Mouse (Mus musculus) c-Kit-negative CD71-positive TER-119-positive erythroid progenitor cells, embryonic 14.5 days (primary cell): ENCODE measurements at regions not wholly inside any gene's neighbourhood (a gene's known extent, or its start where the extent isn't known, plus 50 kb on each side); places are given as distances from the start of the nearest gene placed in this dataset.
A peak's percentile ranks its signal among the peaks of the same experiment; 100 is the strongest.

Experiments
- DNase-seq: peaks from one replicate; pipeline ENCODE4 v3.0.0-alpha.2; 2013; ENCODE audit warnings: low read depth, low spot score

- DNase-seq = no peak
Observed at GRCm38 (mm10) chr2:28349911-28350310, 96.7 kb upstream of the Ppp1r26 start.

DNA sequence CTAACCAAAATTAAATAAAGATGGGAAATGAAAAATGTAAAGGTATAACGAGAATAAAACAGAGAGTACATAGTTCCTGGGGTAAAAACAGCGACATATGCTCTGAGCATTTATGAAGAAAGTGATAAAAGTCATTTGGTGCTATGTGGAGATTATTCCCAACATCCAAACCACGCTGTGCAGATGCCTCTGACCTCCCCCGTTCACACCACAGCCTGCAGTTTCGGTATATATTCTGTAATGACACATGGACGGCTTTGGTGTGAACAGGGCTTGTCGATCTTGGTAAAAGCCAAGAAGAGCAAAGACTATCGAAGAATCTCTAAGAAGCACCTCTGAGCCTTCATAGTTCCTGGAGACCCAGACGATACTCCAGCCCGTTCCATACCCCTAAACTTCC lies 95.2 kb upstream of the Ppp1r26 start:
- no peak for DNase-seq

- DNase-seq = no peak
Observed at GRCm38 (mm10) chr2:28352903-28353302, 93.7 kb upstream of the Ppp1r26 start.

DNA sequence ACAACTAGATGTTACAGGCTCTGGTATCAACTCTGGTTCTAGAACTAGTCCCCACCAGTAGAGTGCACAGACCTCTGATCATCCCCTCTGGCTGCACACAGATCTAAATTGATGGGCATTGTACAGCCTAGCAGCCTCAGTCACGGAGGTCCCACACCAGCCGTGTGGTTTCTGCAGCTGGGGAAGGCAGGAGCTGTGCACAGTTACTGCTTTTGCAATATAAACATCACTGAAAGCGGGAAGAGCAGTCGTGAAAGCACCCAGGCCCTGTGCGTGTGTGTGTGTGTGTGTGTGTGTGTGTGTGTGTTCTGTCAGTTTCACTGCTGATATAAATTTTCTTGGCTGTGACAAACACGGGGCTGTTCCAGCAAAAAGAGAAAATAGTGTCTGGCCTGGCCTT lies 84.4 kb upstream of the Ppp1r26 start:
- DNase-seq = no peak

DNA sequence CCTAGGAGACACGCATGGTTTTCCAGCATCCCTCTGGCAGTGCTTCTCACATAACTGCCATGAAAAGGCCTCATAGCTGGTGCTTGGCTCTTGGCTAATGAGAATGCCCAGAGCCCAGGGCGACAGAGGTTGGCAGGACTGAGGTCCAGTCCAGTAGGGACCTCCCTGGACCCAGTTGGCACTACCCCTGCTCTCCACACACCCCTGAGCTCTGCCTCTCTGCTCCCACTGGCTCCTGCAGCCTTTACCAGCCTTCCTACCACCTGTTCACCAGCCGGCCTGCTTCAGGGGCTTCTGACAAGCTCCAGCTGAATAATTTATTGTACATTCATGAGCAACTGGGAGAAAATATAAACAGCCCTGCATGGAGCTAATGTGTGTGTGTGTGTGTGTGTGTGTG lies 82.0 kb upstream of the Ppp1r26 start:
- DNase-seq = no peak

GRCm38 (mm10) chr2:28365756-28366155 lies 80.8 kb upstream of the Ppp1r26 start:
- no peak for DNase-seq

DNA sequence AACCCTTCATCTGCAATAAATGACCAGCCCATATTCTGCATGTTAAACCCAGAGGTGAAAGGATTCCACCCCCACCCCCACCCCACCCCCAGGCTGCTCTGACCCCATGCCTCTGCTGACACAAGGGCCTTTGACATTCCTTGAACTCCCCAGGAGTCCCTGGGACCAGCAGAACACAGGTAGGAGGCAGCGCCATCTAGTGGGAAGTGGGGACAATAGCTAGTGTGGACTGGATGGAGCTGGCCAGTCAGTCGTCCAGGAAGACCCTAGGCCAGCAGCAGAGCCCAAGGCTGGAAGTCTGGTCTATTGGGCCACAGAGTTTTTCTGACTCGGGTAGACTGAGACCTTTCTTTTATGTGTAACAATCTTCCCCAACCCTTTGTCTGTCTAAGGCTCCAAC lies 71.8 kb upstream of the Ppp1r26 start:
- DNase-seq = peak; percentile 29

- no peak for DNase-seq
Observed at GRCm38 (mm10) chr2:28377948-28378822, 68.4 kb upstream of the Ppp1r26 start.

GRCm38 (mm10) chr2:28382051-28382802 lies 64.4 kb upstream of the Ppp1r26 start:
- no peak for DNase-seq

DNA sequence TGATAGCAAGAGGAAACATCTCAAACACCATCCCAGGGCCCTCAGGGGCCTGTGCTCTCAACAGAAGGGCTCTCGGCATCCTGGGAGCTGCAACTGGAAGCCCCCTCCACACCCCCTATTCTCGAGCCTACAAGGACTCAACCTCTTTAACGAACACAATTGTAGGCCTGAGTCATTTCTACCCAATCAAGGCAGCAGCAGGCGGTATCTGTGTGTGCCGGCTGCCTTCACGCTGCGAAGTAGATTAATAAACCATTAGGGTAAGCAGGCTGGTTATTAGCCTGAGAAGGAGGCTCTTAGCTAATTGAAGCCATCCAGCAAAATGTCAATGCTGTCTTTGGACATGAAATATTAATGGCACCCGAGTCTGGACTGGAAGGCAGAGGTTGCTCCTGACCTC lies 61.7 kb upstream of the Ppp1r26 start:
- DNase-seq = no peak

DNA sequence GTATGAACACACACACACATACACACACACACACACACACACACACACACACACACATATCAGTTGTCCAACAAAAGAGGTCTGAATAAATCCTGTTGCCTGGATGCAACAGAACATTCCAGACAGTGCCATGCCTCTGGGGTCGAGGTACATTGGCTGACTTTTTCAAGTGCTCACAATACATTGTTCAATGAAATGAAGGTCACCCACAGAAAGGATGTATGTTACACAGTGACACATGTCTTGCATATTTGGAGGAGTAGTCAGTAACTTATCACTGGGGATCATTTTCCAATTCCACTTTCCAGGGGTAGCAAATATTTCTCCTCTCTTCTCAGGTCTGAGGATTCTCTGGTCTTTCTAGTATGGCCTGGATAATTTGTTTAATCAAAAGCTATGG lies 59.8 kb upstream of the Ppp1r26 start:
- no peak for DNase-seq

- no peak for DNase-seq
Observed at GRCm38 (mm10) chr2:28387422-28387836, 59.2 kb upstream of the Ppp1r26 start.

- DNase-seq = no peak
Observed at GRCm38 (mm10) chr2:28387926-28388325, 58.7 kb upstream of the Ppp1r26 start.

DNA sequence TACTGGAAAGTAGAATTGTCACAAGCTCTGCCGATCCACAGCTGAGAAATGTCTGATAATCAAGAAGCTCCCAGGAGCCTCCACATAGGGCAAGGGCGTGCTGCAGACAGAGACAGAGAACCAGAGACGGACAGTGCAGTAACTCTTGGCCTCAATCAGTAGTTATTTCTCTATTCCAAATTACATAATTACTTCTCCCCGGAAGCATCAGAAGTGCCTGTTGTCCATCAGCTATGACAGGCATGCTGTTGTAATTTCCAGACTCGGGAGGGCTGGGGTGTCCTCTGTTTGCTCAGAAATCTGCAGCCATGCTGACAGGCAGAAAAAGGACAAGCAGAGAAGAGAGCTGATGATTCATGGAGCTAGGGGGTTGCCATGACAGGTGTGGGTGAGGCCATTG lies 56.9 kb upstream of the Ppp1r26 start:
- DNase-seq = no peak

- no peak for DNase-seq
Observed at GRCm38 (mm10) chr2:28395391-28395790, 51.2 kb upstream of the Ppp1r26 start.
